Mouse (Mus musculus) liver, adult (tissue): ENCODE measurements around the gene Calcoco1.

Experiments
- GATA4 ChIP-seq: IDR thresholded peaks from 2 replicates; pipeline ENCODE4 v1.6.1; 2014; ENCODE audit warnings: mild to moderate bottlenecking, low read length; ENCODE audit not compliant: insufficient replicate concordance

Calcoco1 gene

DNA sequence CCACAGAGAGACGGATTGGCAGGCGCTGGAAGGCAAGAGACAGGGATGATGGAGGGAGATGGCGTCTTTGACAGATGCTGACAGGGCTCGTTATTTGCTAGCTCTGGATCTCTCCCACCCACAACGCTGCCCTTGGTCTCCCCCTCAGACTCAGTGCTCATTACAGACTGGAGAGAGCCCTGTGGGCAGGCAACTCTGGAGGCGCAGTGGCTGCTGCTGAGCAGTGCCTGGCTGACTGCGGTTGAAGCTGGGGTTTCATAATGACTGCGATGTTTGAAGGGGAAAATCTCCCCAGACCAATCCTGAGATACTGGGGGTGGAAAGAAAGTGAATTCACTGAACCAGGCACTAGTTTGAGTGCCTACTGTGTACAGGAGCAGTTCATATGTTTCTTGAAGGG lies 21.2 kb upstream of the Calcoco1 start:
- no peak for TF ChIP-seq GATA4

DNA sequence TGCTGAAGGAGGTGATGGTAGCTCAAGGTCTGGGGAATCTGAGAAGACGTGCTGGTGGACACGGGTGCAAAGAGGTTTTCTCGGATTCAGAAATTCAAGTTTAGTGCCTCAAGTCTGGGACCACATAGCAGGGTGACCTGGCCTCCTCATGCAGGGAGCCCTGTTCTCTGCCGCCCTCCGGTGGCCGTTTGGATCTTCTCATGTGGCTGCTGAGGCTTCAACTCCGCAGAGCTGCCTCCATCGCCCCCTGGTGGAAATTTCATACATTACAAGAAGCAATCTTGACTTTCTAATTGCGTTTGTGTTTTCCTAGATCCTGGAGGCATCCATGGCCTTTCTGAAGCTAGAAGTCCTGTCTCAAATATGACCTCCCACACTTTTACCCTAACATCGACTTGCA lies 20.6 kb upstream of the Calcoco1 start:
- no peak for TF ChIP-seq GATA4

DNA sequence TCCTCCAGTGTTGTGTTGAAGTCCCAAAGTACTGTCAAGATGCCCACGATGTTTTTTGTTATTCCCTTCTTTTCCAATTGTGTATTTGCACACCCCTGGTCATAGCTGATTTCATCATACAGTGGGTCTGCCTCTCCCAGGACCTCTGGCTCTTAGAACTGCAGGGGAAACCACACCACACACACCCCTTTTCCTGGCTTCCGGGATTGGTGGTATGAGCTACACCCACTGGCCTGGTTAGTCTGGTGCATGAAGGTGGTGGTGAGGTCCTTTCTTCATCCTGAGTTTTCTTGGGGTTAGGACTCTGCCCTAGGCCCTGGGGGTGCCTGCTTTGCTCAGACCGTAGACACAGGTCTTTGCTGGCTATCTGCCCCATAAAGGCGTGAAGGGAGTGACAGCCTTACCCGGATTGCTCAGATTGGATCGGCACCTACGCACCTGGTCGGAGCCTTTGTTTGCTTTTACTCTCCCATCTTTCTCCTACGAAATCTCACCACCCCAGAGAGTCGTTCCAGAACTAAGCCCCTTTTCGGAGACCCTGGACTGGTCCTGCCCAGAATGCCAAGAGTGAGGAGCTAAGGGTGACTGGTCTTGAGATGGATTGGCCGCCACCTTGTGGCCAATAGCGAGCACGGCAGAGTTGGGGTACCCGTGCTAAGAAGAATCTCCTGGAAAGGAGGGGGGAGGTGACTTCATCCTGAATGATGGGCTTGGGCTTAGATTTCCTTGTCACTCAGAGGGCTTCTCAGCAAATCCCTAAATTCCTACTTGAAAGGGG lies 17.7 kb upstream of the Calcoco1 start:
- no peak for TF ChIP-seq GATA4

DNA sequence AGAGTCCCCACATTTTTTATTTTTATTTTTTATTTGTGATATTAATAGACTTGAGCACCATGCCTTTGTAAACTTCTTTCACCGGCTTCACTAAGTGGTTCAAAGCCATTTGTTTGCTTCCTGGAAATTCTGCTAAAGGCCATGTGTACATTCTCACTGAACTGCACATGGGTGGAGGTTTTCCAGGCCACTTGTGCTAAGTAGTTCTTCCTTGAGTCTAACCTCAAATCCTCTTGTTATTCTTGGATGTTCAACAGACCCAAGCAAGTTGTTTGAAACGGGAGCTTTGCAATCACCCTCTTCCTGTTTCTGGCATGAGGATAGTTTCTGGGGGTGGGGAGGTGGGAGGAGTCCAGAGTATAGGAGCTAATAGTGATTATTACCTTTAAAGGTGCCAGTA lies 16.5 kb upstream of the Calcoco1 start:
- no peak for TF ChIP-seq GATA4

DNA sequence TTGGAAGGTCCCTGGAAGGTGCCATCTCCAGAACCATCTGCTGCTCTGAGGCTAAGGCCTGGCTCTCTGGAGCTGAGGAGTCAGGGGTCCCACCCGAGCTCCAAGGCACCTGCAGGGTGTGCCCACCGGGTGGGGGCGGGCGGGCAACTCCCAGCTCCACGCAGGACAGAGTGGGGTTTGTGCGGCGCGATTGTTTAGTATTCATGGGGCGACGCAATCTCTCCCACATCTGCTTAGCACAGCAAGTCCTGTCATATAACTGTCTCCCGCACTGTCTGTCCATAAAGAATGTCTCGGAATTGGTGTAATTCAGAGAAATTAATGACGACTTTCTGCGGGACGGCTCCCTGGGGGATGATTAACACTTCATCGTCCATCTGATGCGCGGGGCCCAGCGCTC lies 15.1 kb upstream of the Calcoco1 start:
- TF ChIP-seq GATA4 = no peak

DNA sequence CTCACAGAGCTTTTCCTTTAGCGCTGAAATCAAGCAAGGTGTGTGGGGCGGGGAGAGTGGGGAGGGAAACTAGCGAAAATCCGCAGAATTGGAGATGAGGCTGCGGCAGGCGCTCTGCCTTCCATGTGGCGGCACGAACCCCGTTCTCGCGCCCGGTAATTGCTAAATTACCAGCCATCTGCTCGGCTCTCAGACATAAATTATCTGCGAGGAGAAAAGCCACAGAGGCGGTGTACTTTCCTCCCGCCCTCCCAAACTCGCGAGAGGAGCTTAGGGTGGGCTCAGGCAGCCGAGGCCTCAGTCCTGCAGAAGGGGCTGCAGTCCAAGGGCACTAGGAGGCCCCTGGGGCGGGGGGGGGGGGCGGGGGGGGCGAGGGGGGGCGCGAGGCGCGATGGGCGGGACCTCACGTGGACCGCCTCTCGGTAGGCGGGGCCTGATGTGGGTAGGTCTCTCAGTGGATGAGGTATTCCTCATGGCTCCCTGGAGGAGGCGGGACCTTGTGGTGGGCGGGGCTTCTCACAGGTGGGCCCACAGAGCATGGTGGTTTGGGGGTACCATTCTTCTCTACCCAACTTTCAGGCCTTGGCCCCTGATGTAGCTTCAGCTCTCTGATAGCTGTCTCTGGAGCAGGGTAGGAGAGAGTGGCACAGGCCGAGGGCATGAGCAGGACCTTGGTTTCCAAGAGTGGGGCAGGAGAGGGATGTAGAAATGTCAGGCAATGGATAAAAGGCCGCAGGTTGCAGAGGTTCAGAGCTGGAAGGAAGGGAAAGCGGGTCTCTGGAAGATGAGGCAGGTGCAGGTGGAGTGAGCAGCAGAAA lies 14.4 kb upstream of the Calcoco1 start:
- no peak for TF ChIP-seq GATA4

DNA sequence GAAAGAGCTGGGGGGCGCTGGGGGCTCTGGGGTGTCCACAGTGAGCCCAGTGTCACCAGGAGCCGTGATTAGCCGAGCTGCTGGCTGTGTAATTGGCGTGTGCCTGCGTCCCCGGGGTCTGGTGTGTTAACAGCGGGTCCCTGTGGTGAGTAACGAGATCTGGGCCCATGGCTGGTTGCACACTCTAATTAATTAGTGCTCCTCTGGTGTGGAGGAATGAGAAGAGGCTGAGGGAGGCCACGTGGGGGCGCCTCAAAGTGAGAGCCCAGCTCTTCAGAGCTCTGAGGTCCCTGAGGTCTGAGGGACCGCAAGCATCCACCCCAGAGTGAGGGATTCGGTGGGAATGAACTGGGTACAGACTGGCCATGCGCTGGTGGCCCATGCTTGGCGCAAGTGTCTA lies 13.1 kb upstream of the Calcoco1 start:
- TF ChIP-seq GATA4 = no peak

DNA sequence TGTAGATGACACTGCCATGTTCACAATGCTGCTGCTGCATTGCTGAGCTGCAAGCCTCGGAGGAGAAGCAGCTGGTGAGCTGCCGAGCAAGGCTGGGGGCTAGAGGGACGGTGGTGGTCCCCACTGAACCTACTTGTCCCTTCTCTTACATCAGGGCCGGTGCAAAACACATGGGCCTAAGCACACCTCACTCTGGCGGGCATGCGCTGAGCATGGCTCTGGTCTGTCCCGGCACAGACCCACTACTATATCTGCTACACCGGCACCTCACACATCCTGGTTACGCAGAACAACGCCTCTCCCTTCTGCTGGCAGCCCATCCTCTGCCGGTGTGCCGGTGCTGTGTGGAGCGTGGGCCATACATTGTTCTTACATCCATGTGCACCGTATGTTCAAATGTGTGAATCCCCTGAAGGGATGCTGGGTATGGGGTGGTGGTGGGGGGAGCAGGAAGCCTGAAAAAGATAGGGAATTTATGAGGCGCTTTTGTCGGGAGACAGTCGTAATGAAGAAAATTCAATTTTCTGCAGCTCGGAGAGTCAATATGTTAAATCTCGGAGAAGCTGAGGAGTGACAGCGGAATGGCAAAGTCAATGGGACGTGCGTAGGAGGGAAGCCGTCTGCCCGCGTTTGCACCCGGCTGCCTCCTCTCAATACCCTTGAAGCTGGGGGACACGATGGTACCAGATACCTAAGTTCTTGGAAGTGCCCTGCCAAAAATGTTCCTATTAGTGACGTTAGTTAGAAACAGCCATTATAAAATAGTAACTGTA lies 12.0 kb upstream of the Calcoco1 start:
- no peak for TF ChIP-seq GATA4

DNA sequence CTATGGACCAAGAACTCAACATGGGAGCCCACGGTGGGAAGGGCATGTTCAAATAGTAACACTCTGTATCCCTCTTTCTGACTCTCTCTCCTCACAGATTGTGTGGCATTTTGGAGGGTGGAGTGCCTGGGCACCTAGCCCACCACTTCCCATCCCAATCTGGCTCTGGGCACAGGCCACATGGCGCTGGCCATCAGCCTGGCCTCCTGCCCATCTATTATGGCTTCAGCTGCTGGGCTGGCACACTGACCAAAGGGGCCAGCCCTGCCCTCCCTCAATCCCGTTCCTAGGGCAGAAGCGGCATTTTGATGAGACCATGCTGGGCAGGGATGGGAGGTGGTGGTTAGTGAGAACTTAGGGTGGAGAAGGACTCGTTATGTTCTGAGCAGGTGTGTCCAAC lies 11.3 kb upstream of the Calcoco1 start:
- no peak for TF ChIP-seq GATA4

DNA sequence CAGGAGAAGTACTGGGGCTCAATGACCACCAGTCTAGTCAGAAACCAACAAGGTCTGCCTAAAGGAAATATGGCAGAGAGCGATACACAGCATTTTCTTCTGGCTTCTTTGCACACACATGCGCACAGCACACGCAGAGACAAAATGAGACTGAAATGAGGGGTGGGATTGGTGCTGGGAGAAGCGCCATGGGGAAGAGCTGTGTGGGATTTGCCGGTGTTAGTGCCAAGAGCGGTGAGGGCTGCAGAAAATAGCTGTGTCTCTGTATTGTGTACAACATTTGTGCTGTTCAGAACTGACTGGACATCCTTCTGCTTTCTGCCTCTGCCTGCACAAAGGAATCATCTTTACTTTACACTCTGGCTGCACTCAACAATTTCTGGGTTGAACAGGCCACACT lies 10.4 kb upstream of the Calcoco1 start:
- TF ChIP-seq GATA4 = no peak

DNA sequence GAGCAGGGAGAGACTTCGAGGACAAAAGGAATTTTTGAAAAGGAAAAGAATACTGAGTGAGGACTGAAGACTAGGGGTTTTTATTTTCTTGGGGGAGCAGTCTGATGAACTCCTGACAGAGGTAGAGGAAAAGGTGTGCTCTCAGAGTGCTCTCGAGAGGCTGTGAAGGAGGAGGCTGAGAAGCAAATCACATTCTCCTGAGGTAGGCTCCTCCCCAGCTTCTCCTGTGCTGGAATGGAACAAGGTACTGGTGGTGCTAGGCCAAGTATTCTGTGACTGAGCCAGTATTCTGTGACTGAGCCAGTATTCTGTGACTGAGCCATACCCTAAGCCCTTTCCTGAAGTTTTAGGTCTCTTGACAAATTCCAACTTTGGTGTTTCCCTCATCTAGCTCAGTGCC lies 6.0 kb upstream of the Calcoco1 start:
- no peak for TF ChIP-seq GATA4

DNA sequence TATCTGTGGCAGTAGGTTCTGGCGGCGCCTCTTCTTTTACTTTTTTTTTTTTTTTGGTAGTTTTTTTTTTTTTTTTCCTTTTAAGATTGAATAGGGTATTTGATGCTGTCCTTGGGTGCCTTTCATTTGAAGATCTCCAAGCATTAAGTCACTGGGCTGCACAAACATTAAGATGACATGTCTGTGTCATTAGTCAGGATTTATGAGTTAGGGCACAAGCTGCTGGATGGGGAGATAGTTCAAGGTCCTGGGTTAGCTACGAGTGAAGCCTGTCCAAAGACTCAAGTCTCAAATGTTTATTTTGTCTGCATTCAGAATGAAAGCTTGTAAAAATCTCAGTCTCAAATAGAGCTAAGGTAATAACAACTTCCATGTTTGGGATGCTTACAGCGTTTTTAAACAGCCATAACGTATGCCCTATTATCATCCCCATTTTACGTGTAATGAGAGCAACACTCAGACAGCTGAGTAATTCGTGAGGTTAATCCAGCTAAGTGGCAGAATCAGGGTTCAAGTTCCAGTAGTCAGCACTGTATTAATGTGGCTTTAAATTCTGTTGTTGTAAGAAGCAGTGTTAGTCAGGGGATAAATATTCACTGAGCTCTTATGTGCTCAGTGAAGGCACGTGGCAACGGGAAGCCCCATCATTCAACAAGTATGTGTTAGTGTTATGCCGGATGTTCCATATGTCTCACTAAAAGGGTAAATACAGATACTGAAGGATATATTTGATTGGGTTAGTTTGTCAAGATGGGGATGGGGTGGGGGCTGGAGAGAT lies 1.6 kb upstream of the Calcoco1 start:
- TF ChIP-seq GATA4 = no peak

DNA sequence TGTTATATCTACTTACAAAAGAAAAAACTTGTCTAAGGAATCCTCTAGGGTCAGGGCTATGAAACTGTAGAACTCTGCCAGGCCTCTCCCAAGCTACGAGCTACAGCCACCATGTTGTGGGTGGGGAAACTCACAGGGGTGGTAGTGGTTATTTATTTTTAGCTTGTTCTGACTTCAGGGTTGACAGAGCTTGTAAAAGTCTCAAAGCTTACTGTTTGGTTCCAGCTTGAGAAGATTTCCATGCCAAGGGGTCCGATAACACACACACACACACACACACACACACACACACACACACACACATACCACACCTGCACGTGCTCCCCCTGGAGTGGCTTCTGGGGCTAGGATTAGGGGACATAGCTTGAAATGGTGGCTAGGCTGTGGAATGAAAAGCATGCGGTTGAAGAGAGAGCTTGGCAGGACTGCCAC lies 538 bp upstream of the Calcoco1 start:
- no peak for TF ChIP-seq GATA4

DNA sequence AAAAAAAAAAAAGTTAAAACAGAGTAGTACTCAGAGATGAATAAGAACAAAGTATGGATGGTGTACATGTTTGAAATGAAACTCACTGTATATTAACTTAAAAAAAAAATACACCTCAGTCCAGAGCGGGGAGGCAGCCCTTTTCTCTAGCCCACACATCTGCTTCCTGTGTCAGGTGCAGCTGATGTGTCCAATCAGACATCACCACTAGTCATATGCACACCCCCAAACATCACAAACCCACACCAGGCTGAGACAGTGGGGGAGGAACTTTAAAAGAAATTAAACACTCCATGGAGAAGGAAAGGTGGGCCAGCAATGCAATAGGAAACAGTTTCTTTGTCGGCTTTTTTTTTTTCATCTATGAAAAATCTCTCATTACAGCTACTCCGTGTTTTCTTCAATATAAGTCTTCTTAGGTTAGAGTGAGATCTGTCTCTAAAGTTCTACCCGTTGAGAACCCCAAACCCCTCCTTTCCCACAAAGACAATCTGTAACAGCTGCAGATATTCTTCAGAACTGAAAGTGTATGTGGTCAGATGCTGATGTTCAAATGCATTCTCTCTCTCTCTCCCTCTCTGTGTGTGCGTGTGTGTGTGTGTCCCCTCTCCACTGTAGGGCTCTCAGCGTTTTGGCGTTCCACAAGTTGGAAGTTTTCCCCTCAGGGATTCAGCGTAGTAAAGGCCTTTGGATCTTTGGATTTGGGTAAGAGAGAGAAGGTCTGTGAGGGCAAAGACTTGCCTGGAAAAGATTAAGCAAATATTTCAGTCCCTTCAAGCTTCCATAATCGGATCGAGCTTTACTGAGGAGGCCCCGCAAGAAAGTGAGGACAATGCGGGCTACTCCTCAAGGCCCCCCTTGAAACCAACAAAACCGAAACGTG lies 721 bp downstream of the Calcoco1 start:
- TF ChIP-seq GATA4 = no peak
